Mouse (Mus musculus): ENCODE measurements around the gene H2-Eb1.
A peak's percentile ranks its signal among the peaks of the same experiment; 100 is the strongest.

Gene H2-Eb1

DNA sequence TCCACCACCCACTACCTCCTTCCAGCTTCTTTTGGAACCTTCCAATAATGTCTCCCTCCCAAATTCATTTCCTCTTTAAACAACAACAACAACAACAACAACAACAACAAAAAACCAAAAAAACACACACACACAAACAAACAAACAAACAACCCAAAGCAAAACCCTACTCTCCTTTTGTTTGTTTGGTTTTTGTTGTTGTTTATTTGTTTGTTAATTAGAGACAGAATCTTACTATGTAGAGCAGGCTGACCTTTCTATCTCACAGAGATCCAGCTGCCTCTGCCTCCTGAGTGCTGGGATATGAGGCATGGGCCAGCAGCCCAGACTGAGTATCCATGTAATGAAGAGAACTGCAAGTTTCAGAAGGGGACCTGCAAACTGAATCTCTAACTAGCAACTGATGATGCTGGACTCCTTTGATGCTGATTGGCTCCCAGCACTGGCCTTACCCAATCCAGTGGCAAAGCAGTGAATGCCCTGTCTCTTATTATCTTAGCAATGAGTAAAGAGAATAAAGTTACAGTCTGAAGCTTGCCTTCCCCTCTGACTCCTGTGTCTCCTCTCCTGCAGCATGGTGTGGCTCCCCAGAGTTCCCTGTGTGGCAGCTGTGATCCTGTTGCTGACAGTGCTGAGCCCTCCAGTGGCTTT lies at the start of gene H2-Eb1:
H2-Eb1 (plus strand) TSS at position 488 of the 651 bp plus-strand sequence.
- peak; percentile 83 for DNase-seq (ENCODE audit: low spot score)

DNA sequence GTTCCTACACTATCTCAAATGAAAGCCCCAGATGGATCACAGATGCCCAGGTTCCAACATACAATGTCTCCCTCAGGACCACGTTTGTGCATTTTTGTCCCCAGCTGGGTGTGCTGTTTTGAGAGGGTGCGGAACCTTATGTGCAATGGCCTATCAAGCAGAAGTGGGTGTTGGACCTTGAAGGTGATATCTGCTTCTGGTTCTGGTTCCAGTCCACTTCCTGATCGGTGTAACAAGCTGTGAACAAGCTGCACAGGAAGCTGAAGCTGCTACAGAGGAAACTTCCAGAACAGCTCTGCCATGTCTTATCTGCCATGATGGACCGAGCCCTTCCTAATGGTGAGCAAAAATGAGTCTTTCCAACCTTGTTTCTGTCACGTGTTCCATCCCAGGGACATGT lies 49.2 kb upstream of the H2-Eb1 start:
- DNase-seq (ENCODE audit: low spot score): no peak

DNA sequence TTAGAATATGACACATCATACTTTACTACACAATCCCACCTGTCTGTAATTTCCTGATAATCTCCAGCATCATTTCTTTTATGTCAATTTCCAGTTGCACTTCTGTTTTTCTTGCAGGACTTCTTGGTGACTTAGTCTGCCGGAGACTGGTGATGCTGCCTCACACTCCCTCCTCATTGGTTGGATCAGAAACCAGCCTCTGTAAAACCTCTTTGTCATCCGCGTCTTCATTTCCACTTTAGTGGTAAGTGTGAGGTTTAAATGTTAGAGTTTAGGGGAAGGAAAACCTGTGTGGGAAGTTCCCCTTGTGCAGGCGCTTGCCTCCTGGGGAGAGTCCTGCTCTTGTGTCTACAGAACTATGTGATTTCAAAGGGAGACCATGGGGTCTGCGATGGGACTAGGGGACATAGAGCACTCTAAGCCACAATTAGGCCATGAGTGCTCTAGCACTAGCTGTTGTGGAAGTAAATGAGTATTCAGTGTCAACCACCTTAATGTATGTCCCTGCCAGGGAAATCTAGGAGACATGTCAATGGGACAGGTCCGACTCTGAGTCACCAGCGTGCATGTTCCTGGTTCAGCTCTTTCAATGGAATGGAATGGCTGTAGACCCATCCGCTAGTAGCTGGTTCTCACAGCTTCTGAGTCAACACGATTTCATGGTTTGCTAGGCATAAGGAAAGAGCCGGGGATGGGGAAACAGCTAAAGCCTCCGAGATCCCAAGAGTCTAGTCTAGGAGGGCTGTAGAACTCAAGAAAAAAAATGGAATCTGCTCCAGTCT lies 47.9 kb upstream of the H2-Eb1 start, which contains the start of gene H2-Ab1:
H2-Ab1 (plus strand) TSS at position 96 of the 782 bp plus-strand sequence.
- peak; percentile 59 for DNase-seq (ENCODE audit: low spot score)

DNA sequence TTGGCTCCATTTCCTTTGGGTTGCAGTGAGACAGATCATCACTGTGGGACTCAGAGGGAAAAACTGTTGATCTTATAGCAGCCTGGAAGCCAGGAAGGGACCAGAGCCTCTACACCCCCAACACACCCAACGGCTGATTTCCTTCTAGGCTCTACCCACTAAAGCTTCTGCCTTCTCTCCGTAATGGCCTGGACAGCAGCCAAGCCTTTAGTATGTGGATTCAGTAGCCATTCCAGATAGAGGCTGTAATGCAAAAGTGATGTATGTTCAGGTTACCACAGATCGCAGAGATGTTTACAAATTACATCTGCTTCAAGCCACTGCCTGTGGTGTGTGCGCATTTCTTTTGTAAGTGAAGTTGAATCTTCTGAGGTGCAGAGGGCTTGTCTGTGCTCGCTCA lies 45.1 kb upstream of the H2-Eb1 start:
- no peak for DNase-seq (ENCODE audit: low spot score)

DNA sequence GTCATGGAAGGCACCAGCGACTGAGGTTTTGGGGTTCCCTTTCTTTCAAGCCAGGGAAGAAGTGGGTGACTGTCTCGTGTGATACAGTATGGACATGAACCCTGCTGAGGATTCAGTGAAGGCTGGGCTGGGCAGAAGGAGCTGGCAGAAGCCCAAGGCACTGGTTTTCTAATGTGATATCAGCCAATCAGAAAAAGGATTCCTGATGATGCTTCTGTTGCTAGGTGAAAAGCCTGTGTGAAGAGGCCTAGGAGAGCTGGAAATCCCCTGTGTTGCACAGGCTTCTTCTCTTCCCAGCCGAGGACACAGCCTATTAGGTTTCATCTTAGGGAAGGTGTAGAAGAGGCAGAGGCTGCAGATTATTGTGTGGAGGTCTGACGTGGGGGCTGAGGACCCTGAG lies 44.2 kb upstream of the H2-Eb1 start:
- DNase-seq (ENCODE audit: low spot score): peak; percentile 87

DNA sequence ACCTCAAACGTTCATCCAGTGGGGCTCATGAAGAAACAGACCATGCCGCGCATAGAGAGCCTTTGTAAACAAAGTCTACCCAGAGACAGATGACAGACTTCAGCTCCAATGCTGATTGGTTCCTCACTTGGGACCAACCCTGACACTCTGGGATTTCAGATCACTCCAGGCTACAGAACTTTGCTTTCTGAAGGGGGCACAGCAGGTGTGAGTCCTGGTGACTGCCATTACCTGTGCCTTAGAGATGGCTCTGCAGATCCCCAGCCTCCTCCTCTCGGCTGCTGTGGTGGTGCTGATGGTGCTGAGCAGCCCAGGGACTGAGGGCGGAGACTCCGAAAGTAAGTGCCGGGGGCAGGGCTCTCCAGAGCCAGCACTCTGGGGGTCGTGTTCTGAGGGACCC lies 42.6 kb upstream of the H2-Eb1 start:
- DNase-seq (ENCODE audit: low spot score): peak; percentile 91

DNA sequence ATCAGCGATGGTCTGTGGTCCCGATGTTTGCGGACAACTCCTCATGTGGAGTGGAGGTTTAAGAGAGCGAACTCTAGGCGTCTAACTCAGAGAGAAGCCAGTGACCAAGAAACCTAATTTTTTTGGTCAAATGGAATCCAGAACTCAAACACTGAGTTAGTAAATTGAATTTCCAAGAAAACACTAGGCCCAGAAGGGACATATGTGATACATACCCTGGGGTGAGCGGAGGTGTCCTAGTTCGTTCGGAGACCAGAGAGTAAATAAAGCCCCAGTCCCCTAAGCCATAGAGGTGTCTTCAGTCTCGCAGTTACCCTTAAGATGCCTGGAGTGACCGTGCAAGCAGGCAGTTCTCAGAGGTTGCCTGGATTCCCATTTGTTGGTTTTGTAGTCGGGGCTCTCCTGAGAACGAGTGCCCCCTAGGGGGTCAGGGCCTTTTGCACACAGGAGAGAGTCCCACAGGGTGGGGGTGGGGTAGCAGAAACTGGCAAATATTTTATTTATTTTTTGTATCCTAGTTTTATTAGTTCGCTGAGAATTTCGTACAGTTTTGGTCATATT lies 41.8 kb upstream of the H2-Eb1 start:
- DNase-seq (ENCODE audit: low spot score): peak; percentile 68

DNA sequence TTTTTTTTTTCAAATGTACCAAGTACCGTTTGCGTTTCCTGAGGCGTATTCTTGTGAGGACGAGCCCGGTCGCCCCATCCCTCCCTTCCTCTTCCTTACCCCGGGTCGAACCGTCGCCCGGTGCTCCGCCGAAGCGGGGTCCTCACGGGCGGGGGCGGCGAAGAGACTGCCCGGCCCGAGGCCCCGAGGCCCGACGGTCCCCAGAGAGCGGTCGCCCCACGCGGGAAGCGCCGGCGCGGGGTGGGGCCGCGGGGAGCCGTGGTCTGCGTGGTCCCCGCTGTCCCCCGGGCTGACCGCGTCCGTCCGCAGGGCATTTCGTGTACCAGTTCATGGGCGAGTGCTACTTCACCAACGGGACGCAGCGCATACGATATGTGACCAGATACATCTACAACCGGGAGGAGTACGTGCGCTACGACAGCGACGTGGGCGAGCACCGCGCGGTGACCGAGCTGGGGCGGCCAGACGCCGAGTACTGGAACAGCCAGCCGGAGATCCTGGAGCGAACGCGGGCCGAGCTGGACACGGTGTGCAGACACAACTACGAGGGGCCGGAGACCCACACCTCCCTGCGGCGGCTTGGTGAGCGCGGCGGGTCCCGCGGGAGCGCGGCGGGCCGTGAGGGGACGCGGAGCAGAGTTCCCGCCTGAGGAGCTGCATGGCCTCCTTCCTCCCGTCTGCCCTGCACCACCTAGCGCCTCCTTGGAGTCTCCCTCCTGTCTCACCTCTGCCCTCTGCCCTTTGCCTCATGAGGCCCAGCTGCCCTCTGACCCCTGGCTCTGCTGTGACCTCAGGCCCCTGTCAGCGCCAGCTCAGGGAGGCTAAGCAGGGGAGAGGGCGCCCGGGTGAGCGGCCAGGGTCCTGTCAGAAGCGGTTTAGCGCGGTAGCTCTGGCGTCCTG lies 41.0 kb upstream of the H2-Eb1 start:
- DNase-seq (ENCODE audit: low spot score): peak; percentile 58

DNA sequence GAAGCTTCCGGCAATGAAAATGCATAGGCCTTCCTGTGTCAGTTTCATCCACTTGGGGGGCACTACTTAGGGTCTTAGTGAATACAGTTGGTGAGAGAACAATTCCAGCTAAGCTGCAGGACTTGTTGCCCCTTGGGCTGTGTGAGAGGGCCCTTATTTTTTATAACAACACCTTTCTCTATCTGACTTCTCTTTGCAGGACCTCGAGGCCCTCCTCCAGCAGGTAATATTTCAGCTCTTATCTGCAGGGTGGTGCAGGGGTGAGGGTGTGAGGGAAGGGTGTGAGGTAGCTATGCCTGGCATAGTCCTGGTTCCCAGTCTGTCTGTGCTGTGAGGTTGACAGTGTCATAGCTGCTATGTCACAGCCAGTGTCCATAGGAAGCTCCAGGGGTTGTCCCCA lies 37.4 kb upstream of the H2-Eb1 start:
- no peak for DNase-seq (ENCODE audit: low spot score)

DNA sequence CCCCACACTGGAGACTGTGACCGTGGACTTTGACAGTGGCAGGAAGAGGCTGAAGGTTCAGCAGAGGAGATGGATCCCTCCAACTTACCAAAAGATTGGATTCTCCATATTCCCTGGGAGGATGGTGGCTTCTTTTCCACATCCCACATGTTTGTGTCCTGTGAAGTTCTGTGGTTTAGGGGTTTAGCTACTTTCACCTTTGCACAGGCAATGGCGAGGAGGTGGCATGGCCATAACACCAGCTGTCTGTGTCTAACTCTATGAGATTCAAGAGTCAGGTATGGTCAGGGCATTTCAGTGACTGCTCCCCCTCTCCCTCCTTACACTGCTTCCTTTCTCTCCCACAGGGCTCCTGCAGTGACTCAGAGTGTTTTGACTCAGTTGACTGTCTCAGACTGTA lies 36.9 kb upstream of the H2-Eb1 start:
- no peak for DNase-seq (ENCODE audit: low spot score)

DNA sequence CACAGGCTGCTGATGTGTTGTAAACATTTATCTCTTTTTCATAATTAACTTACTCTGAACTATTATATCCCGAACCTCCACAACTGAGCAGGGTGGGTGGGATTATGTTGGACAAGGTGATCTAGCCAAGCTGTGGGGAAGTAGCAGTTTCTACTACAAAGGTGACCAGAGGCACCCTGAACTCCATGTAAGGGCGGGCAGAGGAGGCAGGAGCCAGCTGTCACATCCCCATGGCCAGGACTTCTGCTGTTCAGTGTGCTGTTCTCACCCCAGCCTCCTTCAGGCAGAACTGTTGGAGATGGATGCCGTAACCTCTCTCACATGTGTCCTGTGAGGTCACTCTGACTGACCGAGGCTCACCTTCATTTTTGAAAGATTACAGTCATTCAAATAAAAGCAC lies 35.9 kb upstream of the H2-Eb1 start:
- no peak for DNase-seq (ENCODE audit: low spot score)

DNA sequence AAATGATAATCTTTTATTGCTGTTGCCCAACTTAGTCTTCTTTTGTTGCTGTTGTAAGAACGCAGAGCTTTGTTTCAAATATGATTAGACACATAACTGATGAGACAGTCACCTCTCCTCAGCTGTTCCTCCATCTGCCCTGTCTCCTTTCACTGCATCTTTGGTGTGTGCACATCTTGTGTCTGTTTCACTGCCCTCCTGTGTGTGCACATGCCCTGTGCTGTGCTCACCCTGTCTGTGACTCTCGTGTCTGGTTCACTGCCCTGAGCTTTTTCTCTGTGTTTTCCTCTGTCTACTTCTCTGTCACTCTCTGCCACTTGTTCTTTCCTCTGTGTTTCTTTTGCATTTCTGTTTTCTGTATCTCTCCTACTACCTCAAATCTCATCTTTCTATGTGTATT lies 35.4 kb upstream of the H2-Eb1 start:
- no peak for DNase-seq (ENCODE audit: low spot score)

DNA sequence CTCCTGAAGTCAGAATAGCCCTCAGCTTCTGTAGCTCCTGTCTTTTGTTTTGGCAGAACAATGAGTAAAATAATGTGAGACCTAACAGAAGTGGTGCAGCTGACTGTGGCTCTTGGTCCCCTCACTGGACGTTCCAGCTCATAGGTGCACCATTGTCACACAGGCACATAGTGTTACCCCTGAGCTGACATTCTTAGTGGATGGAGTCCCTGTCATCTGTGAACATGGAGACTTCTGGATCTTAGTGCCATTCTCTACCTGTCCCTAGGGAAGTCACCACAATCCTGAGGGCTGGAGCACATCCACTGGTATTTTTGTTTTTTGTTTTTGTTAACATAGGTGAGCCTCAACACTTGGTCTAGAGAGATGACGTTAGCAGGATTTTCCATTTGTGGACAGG lies 34.7 kb upstream of the H2-Eb1 start:
- no peak for DNase-seq (ENCODE audit: low spot score)

DNA sequence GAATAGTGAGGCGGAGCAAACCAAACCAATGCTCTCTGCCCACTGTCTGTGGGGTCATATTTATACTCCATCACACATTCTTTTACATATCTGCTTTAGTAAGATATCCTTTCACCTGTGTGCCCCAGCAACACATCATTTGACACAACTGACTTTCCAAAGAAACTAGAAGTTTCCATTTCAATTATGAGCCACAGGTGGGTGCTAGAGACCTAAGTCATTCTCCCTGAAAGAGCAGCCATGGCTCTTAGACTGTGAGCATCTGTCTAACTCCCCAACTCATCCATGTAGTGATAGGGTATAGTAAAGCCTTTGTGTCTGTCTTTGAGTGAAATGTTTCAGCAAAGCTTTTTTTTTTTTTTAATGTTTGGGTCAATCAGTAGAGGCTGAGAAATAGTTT lies 33.6 kb upstream of the H2-Eb1 start:
- DNase-seq (ENCODE audit: low spot score): no peak

DNA sequence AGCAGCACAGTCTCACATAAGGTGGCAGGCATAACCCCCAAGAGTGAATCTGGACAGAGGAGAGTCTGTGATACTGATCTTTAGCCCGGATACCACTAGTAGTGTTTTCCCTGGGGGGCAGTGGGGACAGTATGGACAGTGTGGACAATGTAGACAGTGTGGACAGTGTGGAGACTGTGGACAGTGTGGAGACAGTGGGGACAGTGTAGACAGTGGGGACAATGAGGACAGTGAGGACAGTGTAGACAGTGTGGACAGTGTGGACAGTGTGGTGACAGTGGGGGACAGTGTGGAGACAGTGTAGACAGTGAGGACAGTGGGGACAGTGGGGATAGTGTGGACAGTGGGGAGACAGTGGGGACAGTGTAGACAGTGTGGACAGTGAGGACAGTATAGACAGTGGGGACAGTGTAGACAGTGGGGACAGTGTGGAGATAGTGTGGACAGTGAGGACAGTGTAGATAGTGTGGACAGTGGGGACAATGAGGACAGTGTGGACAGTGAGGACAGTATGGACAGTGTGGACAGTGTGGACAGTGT lies 25.1 kb upstream of the H2-Eb1 start:
- DNase-seq (ENCODE audit: low spot score): no peak

DNA sequence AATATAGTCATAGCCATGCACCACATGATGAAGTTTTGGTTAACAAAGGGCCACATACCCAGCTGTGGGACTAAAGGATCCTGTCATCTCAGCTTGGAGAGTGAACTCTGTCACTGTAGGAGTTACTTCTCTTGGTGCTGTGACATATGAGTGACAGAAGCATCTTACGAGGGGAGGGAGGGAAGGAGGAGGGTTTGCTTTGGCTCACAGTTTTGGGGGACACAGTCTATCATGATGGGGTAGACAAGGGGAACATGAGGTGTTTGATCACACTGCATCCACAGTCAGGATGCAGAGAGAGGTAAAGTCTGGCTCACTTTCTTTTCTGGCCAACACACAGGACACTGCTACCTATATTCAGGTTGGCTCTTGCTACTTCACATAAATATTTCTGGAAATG lies 23.8 kb upstream of the H2-Eb1 start:
- DNase-seq (ENCODE audit: low spot score): no peak

DNA sequence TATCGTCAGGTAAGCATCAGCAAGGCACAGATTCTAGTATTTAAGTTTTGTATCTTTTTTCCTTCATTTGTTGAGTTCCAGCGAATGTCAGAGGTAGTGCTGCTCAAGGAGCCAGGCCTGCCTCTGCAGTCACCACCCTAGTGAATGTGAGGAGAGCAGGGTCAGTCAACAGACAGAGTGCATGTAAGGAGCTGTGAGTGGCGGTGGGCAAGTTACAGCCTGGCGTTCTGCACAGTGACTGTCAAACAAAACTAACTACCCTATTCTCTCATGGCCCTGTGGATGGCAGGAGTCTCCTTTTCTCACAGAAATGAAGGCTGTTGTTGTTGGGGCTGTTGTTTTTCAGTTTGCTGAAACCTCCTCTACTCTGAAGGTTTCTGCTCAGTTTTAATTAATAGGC lies 20.3 kb upstream of the H2-Eb1 start:
- no peak for DNase-seq (ENCODE audit: low spot score)

DNA sequence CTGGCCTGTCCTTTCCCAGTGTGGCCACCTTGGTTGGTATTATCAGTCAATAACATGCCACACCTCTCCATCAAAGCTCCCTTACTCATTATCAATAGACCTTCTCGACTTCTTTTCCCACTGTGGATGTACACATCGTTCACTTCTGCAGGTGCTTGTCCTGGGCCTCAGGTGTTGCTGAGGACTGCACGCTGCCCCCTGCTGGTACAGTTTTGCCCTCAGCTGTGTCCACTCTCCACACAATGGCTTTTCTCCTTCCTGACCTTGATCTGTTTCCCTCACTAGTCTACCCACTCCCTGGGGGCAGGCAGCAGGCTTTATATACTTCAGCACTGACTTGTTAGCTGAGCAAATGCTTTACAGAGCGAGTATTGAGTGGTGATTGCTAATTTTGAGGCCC lies 19.8 kb upstream of the H2-Eb1 start:
- DNase-seq (ENCODE audit: low spot score): no peak

DNA sequence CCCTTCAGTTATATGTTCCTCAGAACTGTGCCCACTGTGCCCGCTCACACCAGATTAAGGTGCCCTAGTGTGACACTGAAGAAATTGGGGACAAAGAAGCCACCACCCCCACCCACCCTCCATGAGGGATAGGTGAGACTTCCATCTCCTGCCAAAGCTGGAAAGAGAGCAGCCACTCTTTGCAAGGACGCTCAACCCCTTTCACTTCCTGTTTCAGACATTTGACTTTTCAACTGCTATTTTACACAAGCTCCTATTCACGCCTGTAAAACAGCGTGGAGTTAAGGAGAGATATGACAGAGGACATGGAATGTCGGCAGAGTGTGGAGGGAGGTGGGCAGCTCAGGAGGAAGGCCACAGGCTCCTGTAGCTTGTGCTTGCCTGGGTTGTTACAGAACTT lies 19.2 kb upstream of the H2-Eb1 start:
- no peak for DNase-seq (ENCODE audit: low spot score)

DNA sequence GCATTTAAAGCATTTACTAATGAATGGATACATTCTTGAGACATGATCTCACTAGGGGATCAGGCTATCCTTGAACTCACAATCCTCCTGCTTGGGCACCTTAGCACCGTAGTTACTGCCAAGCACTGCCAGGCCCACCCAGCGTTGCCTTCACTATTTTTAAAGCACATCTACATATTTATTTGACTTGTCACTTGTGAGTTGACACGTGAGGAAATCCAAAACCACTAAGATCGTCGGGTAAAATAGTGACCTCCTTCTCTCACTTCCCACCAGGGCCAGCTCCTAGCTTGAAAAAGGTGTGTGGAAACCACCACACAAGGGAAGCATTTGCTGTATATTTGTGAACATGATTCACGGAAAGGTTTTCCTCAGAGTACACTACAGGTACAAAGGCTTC lies 18.7 kb upstream of the H2-Eb1 start:
- DNase-seq (ENCODE audit: low spot score): no peak

DNA sequence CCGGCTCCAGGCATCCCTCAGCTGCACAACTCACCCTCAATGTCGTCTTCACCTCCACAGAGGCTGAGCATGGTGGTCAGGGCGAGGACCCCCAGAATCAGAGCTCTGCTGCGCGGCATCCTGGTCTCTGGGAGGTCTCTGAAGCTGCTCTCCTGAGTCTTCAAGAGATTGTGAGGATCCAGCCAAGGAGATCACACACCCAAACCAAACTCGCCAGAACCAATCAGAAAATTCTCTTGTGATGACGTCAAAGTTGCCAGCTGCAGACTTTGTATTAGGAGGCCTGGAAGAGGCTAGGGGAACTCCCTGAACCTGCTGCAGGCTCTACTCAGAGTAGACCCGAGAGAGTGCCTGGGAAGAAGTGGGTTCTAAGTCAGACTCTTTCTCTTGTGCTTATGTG lies 18.0 kb upstream of the H2-Eb1 start, which contains the start of gene H2-Aa:
H2-Aa (minus strand) TSS at position 176 of the 400 bp plus-strand sequence.
- peak; percentile 83 for DNase-seq (ENCODE audit: low spot score)

DNA sequence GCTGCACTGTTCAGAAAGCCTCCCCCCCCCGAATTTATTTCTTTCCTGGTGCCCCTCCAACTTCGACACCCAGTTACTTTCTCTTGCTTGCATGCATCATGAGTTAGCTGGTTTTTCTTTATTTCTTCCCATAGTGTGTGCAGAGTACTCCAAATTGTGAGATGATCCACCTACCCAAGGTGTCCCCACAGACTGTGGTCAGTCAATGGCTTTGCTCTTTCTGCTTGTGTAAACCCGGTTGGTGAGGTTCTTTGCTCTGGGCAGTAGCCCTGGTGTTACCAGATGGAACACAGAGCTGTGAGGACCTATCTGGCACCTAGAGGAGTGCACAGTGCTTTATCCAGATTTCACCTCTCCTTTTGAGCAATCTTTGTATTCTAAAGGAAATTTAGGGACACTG lies 17.5 kb upstream of the H2-Eb1 start:
- DNase-seq (ENCODE audit: low spot score): no peak

All from retina, embryonic 14.5 days (tissue).